Mouse (Mus musculus) forelimb bud, embryonic 11.5 days (tissue): ENCODE measurements around the gene Rgs12.

ENCODE experiments used
- DNase-seq: peaks from one replicate; pipeline ENCODE4 v3.0.0-alpha.2; 2012; ENCODE audit warnings: low read depth, low spot score

Gene Rgs12

DNA sequence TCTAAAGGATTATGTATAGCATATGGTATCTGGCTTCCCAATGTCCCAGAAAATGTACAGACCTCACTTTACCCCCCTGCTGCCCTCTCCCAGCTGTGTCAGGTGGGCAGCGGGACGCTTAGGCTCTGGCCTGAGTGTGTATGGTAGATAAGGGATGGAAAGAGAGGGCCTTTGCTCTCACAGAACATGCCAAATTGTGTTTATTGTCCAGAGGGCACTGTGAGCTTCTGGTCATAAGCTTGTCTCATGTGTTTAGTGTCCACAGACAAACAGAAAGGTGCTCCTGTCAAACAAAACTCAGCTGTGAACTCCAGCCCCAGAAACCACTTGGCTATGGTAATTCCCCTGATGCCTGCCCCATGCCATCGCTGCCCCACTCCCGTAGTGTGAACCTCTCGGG lies 80.5 kb downstream of the Rgs12 start:
- no peak for DNase-seq

DNA sequence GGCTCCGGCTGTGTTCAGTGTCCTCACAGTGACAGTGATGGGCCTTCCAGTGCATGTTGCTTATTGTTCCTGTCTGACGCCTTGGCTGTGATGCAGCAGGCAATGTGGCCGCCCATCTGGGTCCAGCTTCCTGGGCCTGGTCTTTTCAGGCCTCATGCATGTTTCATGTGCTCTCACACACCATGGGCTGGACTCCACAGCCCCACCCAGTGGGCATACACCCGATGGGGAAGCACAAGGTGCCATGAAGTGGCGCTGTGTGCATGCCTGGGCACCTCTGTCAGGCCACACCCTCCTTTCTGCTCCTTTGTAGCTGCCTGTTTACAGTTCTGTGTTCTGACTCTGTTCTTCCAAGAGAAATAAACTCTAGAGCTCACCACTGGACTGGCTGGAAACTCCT lies 83.8 kb downstream of the Rgs12 start:
- DNase-seq: no peak

DNA sequence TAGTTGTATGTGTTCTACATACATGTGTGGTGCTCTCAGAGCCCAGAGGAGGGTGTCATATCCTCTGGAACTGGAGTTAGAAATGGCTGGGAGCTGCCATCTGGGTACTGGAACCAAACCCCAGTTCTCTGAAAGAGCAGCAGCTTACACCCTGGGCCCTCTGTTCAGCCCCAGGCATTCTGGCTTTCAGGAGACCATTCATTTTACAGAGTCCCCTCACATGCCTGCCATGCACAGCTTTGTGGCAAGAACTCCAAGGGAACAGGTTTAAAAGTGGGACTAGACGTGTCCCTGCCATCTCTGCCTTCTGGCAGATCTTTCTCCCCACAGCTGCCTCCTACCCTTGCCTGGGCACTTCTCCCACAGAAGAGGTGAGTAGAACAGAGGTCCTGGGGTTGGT lies 84.4 kb downstream of the Rgs12 start:
- DNase-seq: no peak

DNA sequence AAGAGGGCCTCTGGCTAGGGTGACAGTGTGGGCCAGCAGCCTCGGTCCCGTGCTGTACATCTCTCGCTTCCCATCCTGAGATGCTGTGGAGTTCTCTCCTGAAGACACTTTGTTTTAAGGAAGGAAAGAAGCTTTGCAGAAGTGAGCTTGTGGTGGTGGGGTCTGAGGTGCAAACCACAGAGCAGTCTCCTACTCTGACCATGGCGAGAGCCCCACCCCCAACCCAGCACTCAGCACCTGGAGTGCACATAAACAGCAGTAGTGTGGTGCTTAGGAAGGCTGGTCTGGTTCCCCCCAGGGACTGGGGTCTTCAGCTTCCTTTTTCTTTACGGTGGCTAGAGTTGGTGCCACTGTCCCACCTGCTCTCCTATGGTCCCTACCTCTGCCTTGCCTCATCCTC lies 85.9 kb downstream of the Rgs12 start:
- DNase-seq: no peak

DNA sequence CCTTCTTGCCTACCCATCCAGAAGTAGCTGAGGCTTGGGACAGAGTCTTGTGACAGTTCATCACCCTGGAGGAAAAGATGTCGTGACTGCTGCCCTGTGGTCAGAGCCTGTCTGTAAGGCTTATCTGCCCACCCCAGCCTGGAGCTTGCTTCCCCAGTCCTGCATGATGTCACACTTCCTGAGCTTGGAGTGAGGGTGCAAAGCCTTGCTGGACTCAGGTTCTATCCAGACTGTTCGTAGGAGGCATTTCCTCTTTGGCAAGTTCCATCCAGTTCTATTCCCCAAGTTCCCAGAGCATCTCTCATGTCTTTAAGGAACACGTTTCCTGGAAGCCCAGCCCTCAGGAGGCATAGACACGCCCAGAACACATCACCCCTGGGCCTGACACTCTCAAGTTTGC lies 86.5 kb downstream of the Rgs12 start:
- DNase-seq: no peak

DNA sequence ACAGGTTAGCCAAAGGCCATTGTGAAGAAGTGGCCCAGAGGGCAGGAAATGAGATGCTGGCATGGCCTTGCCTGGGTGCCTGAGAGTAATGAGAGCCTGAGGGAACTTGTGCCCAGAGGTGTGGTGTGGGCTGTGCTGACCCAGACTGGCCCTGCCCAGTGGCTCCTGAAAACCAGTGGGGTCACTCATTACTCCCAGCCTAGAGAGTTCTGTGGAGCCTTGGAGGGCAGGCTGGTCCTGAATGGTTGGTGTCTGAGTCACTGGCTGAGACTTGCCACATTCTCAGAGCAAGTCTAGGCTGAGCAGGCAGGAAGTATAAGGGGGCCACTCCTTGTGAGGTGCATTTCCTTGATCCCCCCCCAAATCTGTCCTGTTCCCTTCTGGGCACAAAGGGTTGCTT lies 88.2 kb downstream of the Rgs12 start:
- DNase-seq: no peak

DNA sequence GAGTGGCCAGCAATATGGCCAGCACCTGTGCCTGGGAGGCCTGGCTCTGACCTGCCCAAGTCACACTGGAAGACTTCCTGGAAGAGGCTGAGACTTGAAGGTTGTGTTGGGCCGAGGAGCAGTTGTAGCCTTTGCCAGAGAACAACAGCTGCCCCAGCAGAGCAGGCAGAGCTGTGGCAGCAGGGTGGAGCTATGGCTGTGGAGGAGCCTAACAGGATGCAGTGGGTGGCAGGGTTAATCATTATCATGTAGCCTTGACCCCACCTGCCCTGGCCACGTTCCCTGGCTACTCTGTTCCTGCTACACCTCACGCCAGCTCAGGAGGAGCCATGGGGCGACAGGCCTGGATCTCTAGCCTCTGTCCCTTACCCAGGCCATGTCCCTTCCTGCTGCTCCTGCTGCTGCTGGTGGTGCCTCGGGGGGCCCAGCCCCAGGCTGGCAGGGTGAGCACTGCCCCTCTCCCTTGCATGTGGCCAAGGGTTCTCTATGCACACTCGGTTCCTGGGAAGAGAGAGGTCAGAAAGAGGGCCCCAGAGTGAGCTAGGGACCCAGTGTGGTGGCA lies 92.1 kb downstream of the Rgs12 start, which contains the start of gene Hgfac:
Hgfac (plus strand) TSS at position 242 of the 562 bp plus-strand sequence.
- DNase-seq: no peak

DNA sequence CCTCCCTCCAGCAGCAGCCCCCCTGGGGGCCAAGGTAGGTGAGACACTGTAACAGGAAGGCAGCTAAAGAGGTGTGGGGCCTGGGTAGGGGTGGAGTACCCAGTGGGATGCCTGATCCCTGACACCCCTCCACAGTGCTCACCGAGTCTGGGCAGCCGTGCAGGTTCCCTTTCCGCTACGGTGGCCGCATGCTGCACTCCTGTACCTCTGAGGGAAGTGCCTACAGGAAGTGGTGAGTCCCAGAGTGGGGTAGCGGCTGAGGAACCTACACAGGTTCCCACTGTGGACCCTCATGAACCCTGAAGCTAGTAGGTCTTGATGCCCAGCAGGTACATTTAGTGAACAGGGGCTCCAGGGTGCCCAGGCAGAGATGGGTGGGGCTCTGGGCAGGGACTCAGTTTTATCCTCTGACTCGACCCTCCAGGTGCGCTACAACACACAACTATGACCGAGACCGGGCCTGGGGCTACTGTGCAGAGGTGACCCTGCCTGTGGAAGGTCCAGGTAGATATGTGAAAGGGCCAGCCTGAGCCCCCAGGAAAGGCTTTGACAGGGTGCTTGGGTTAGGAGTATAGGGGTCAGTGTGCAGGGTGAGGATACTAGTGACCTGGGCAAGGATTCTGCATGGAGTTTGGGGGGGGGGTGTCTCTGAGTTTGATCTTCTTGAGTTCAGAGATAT lies 93.3 kb downstream of the Rgs12 start:
- no peak for DNase-seq

DNA sequence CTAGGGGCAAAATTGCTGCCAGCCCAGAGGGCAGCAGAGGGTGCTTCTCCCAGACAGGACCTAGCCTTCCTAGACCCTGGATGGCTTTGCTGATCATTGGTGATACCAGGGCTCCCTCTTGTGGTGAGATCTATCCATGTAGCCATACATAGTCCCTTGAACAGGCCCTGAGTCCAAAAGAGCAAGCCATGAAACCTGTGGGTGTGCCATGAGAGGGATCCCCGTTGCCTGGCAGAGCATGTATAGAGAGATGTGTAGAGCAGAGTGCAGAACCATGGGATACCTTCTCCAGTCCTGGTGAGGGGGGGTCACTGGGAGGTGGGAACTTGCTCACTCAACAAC lies 93.8 kb downstream of the Rgs12 start:
- DNase-seq: peak; percentile 79

DNA sequence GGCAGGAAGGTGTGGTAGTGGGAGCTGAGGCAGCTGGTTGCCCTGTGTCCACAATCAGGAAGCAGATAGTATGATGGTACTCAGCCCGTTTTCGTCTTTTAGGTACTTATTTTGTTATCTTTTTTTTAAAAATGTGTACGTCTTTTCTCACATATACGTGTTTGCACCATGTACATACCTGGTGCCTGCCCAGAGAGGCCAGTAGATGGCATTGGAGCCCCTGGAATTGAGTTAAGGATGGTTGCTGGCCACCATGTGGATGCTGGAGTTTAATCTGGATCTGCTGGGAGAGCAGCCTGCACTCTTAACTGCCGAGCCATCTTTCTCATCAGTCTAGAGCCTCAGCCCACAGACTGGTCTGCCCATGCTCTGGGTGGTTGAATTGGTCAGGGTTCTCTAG lies 101.3 kb downstream of the Rgs12 start:
- no peak for DNase-seq

DNA sequence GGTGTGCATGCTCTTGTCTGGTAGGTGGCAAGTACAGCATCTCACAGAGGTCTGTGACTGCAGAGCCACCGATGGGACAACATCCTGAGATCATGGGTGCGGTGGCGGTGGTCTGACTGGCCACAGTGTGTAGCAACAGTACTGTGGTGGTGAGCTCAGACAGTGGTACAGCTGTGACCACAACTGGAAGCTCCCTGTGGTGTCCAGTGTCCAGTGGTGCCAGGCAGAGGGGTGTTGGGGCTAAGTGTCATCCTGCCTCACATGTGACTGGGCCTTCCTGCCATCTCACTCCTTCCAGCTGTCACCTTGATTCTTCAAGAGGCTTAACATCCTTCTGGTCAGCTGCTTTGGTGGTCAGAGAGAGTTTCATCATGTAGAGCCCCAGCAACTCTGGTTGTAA lies 105.4 kb downstream of the Rgs12 start:
- DNase-seq: no peak

DNA sequence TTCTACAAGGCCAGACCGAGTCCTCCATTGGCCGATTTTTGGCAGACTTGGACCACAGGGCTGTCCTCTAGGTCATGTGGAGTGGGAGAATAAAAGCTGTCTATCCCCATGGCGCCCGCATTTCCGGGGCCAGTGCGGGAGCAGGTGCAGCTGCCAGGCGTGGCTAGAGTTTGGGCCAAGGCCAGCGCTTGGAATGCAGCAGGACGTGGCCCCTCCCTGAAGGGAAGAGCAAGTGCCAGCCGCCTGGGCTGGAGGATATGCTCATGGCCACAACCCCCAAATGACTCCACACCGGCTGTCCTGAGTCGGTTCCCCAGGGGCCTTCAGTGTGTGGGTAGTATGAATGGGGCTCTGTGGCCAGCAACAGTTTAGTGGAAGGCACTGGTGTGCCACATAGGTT lies 105.8 kb downstream of the Rgs12 start:
- DNase-seq: no peak

DNA sequence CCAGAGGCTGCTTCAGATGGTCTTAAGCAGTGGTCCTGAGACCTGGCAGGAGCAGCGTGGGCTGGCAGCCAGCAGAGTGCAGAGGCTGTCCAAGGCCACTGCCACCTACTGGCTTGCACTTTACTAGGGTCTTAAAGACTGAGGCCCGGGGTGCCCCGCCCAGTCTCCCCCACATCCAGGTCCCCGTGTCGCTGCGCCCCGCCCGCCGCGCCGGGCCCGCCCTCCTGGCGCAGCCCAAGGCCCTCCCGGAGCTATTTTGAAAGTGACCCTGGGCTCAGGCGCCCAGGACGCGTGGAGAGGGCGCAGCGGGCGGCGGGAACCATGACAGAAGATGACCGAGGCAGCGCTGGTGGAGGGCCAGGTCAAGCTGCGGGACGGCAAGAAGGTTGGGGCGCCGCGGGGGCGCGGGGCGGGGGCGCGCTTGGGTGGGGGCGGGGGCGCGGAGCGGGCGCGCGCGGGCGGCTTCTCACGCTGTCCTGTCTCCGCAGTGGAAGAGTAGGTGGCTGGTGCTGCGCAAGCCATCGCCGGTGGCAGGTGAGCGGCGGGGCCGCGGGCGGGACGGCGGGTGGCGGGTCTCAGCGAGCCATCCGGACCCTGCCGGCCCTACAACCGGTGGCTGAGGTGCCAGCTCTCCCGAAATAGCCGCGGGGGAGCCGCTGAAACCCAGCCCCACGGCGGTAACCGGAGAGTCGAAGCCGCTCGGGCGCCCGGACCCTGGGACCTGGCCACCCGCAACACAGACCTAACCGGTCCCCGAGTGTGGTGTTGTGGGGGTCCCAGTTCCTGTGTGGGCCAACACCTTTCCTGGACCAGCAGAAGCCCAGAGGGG lies 107.6 kb downstream of the Rgs12 start, which contains the start of gene Dok7:
Dok7 (plus strand) TSS at position 163 of the 829 bp plus-strand sequence.
- peak; percentile 24 for DNase-seq

DNA sequence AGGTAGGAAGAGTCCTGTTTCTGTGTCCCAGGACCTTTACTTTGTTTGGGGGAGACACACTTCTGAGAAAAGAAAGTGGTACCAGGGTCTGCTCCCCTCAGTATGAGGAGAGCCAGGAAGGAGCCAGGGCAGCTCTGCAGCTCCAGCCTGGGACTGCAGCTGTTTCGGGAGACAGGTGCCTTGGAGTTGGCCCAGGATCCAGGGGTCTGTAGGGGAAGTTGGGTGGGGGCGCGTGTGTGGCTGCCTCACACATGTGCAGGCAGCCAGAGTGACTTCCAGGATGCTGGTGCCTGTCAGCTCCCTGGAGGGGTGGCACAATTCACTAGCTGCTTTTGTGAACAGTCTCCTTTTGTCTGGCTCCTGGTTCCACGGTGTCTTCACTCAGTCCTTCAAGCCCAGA lies 108.3 kb downstream of the Rgs12 start:
- DNase-seq: peak; percentile 29

DNA sequence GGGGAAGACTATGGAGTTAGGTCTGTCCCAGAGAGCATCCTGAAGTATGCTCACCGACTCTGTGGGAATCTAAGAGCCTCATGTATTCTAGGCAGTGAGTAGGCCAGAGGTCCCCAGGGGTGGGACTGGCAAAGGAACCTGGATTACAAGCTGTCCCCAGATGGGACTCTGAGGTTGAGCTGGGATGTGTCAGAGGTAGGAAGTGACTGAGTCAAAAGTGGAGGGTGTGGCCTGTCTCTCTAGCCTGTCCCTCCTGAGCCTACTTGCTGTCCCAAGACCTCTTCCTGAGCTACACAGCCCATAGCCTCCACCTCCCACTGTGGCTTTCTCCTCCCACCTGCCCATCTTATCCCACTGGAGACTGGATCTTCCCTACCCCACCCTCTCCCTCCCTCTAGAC lies 109.0 kb downstream of the Rgs12 start:
- DNase-seq: no peak

DNA sequence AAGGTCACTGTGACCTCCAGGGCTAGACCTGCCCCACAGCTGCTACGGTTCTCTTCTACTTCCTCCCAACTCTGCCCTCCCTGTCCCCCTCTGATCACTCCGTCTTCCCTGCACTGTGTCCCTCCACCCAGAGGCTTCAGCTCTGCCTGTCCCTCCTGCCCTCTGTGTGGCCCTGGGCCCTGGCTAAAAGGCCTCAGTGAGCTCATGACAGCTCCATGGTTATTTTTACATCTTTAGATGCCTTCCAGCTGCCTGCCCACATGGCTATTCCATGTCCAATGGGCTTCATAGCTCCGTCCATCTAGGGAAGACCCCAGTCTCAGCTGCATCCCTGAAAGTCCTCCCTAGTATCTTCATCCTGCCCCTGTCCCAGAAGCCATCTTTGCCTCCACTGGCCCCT lies 110.9 kb downstream of the Rgs12 start:
- no peak for DNase-seq

DNA sequence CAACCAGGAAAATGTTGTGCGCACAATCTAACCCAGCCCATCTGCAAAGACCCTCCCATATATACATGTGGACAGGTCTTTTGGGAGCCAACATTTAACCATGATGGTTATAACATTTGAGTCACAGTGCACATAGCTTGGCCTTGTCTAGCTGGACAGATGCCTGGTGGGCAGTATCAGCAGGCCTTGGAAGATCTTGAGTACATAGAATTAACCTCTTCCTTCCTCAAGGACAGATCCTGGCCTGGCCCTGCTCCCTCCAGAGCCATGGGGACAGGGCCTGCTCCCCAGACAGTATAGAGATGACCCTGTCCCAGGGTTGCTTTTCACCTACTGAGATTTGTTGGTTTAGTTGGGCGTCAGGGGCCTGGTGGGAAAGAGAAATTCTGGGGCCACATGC lies 120.6 kb downstream of the Rgs12 start:
- no peak for DNase-seq

DNA sequence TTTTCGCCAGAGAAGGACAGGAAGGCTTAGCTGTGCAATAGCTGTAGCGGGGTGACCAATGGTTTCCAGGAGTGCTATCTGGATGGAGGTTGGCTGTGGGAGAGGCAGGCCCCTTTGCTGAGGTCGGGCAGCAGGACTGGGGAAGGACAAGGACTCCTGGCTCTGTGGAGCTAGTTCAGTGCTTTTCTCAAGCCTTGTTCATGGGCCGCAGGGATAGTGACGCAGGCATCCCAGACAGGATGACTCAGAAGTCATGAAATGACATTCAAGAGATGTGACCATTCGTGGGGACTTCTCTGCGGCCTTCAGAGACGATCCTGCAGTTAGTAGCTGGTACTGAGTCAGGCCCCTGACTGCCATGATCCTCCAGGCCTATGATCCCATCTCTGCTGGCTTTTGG lies 121.1 kb downstream of the Rgs12 start:
- DNase-seq: no peak

DNA sequence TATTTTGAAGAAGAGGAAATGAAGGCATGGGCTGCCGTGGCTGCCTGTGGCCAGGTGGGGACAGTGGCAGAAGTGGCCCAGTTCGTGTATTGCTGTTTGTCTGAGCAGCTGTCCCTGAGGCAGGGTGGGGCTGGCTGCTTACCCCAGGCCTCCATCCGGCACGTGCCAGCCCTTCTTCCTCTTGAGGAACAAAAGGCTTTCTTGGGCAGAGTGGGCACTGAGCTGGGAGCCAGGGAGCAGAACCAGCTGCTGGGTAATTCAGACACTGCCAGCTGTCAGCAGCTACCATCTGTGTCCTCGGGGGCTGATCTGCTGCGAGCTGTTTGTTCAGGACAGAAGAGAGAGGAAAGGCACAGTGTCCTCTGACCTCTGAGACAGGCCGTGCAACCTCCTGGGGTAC lies 121.7 kb downstream of the Rgs12 start:
- no peak for DNase-seq

DNA sequence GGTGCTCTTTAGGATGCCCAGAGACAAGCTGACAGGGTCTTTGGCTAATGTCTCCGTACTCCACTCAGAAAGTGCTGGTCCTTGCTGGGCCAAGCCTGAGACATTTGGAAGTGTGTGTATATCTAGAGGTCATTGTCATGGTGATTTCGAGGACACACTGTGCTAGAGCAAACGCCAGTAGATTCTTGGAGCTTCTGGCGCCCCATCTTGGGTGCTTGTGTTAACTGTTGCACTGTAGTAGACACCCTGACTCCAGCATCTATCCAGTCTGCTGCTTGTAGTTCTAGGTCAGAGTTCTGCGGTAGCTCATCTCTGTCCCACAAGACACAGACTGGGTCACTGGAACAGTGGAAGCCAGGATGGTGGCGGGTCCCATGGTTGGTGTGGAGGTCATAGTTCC lies 122.6 kb downstream of the Rgs12 start:
- no peak for DNase-seq

DNA sequence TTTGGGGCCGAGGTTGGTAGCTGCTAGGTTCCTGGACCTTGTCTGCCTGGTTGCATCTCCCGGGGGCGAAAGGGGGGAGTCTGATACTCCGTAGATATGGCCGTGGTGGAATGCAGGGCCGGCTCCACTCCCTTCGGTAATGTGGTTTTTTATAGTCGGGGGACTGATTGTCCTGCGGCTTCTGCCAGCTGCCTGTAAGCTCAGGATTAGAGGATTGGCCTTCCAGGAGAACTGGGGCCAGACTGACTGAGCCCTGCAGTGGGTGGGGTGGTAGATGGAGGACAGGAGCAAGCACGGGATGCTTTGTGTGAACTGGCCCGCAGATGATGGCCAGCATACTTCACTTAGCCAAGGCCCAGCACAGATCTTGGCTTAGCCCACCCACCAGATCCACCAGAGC lies 124.0 kb downstream of the Rgs12 start:
- no peak for DNase-seq

DNA sequence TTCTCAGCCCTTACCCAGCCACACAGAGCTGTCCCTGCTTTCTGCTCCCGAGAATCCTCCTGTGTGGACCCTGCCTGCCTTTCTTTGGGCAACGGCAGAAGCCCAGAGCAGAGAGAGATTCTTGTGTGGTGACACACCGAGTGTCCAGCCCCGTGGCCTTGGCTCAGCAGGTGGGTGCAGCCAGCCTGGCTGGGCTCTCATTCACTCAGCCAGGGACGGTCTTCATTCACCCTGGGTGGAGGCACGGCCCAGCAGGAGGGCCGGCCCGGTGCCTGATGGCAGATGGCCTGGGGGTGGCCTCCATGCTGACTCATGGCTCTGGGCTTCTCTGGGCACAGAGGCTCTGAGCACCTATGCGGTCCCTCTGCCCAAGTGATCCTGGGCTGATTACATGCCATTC lies 124.7 kb downstream of the Rgs12 start:
- DNase-seq: no peak

DNA sequence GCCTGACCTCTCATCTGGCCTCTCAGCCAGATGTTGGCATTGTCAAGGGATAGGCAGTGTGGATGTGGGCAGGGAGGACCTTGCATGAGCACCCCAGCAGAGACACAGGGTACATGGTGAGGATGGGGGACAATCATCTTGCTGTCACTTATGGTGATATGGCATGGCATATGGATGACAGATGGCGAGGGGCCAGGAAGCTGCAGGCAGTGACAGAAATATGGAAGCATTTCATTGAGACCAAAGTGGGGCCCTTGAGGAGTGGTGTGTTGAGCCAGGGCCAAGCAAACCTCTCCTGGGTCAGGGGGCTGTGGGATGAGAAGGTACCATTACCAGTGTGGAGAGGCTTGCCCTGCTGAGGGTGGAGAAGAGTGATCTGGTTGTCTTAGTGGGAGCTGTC lies 127.1 kb downstream of the Rgs12 start:
- DNase-seq: no peak
